Mouse (Mus musculus) G1E (cell line): ENCODE measurements at regions not wholly inside any gene's neighbourhood (a gene's known extent, or its start where the extent isn't known, plus 50 kb on each side); places are given as distances from the start of the nearest gene placed in this dataset.

Source experiments
- ATAC-seq: 2 replicates; pipeline ENCODE4 v1.8.0; 2016; ENCODE audit warnings: mild to moderate bottlenecking; ENCODE audit not compliant: insufficient number of reproducible peaks, poor library complexity, low FRiP score, severe bottlenecking; ENCODE audit errors: extremely low read depth
- DNase-seq: peaks from one replicate; pipeline ENCODE4 v3.0.0; 2012; ENCODE audit warnings: low spot score
- H3K27me3 ChIP-seq: 2 replicates; pipeline ENCODE4 v1.6.1; 2012; ENCODE audit warnings: mild to moderate bottlenecking, low read length, inconsistent platforms; ENCODE audit not compliant: insufficient read depth
- H3K36me3 ChIP-seq: replicated peaks from 2 replicates; pipeline ENCODE3; 2012; ENCODE audit warnings: mild to moderate bottlenecking, inconsistent platforms
- H3K4me1 ChIP-seq: 2 replicates; pipeline ENCODE4 v1.6.1; 2012; ENCODE audit warnings: low read depth, low read length, inconsistent platforms, mixed read lengths; ENCODE audit not compliant: insufficient read depth
- H3K4me3 ChIP-seq: 2 replicates; pipeline ENCODE4 v1.5.1; 2012; ENCODE audit warnings: low read depth, mild to moderate bottlenecking, inconsistent platforms, low read length, moderate library complexity, mixed read lengths
- H3K9me3 ChIP-seq: replicated peaks from 2 replicates; pipeline ENCODE4 v1.6.1; 2012; ENCODE audit warnings: inconsistent platforms
- CTCF ChIP-seq: IDR thresholded peaks from 2 replicates; pipeline ENCODE4 v1.5.1; 2012; ENCODE audit warnings: low read depth, low read length, inconsistent platforms, mixed read lengths
- GATA1 ChIP-seq: IDR thresholded peaks from 2 replicates; pipeline ENCODE4 v1.6.1; 2012; ENCODE audit warnings: borderline replicate concordance, low read length, inconsistent platforms, mixed read lengths
- GATA2 ChIP-seq: IDR thresholded peaks from 2 replicates; pipeline ENCODE4 v1.6.1; 2012; ENCODE audit warnings: low read depth, low read length, inconsistent platforms, borderline replicate concordance
- POLR2AphosphoS5 ChIP-seq: IDR thresholded peaks from 2 replicates; pipeline ENCODE4 v1.6.1; 2012; ENCODE audit warnings: low read depth, low read length, inconsistent platforms; ENCODE audit not compliant: insufficient replicate concordance
- TAL1 ChIP-seq: conservative IDR thresholded peaks from 2 replicates; pipeline ENCODE4 v1.6.1; 2012; ENCODE audit warnings: low read depth, low read length, inconsistent platforms, mixed read lengths

GRCm38 (mm10) chr9:94342011-94342410, 195.9 kb downstream of the 1190002N15Rik start:
- Histone ChIP-seq H3K4me1 (no peaks in the 10 kb centered on the region), H3K9me3 (no peaks in the 10 kb centered on the region), H3K4me3 (no peak overlapping the region), H3K27me3 (no peaks in the 10 kb centered on the region), H3K36me3 (no peaks in the 10 kb centered on the region)
- DNase-seq (no peak), ATAC-seq (no peak)
- TF ChIP-seq GATA2 (no peak), GATA1 (no peak), POLR2AphosphoS5 (no peak), CTCF (no peak), TAL1 (no peak)

DNA sequence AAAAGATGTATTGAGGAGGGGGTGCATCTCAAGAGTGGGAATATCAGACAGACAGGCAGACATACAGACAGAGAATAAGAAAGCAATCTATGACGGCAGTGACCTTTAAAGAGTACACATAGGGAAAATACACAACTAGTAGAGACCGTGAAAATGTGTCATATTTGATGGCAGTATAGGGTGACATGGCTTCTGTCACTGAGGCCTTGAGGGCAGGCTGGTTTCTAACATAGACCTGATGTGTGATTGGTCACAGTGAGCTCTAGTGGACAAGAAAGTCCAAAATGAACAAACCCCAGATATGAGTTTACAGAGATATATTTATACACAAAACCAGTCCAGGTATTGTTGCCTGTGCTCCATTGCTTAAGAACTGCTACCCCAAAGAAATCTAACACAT, 196.3 kb downstream of the 1190002N15Rik start:
- Histone ChIP-seq H3K36me3 (no peaks in the 10 kb centered on the region), H3K4me3 (no peak overlapping the region), H3K4me1 (no peaks in the 10 kb centered on the region), H3K9me3 (no peaks in the 10 kb centered on the region), H3K27me3 (no peaks in the 10 kb centered on the region)
- no peak for TF ChIP-seq POLR2AphosphoS5
- TF ChIP-seq GATA2 = no peak
- TF ChIP-seq GATA1 = no peak
- DNase-seq (no peak), ATAC-seq (peak; percentile 4; the same call in 1 of the 2 replicates)

GRCm38 (mm10) chr9:94333450-94333849, 204.4 kb downstream of the 1190002N15Rik start:
- ATAC-seq = no peak
- TF ChIP-seq TAL1 (no peak), GATA1 (no peak), POLR2AphosphoS5 (no peak), GATA2 (no peak), CTCF (no peak)
- H3K9me3 ChIP-seq = no peaks in the 10 kb centered on the region

GRCm38 (mm10) chr9:94323011-94323410, 214.9 kb downstream of the 1190002N15Rik start:
- H3K9me3 ChIP-seq = no peaks in the 10 kb centered on the region
- ATAC-seq = no peak
- no peak for DNase-seq
- no peaks in the 10 kb centered on the region for H3K4me1 ChIP-seq
- TF ChIP-seq TAL1 (no peak), POLR2AphosphoS5 (no peak), GATA2 (no peak), GATA1 (no peak), CTCF (no peak)
- no peaks in the 10 kb centered on the region for H3K36me3 ChIP-seq
- no peak overlapping the region for H3K4me3 ChIP-seq
- no peaks in the 10 kb centered on the region for H3K27me3 ChIP-seq

More at GRCm38 (mm10) chr9:94333450-94333849, 204.4 kb downstream of the 1190002N15Rik start:
- no peaks in the 10 kb centered on the region for H3K4me1 ChIP-seq
- no peaks in the 10 kb centered on the region for H3K27me3 ChIP-seq
- H3K4me3 ChIP-seq = no peak overlapping the region
- H3K36me3 ChIP-seq = no peaks in the 10 kb centered on the region
- DNase-seq = no peak

- ATAC-seq = no peak
- H3K36me3 ChIP-seq = no peaks in the 10 kb centered on the region
- TF ChIP-seq POLR2AphosphoS5 = no peak
- TF ChIP-seq CTCF = no peak
- no peak for TF ChIP-seq GATA2
- TF ChIP-seq GATA1 = no peak
- no peak for TF ChIP-seq TAL1
Observed at GRCm38 (mm10) chr9:94302575-94302974, 235.3 kb downstream of the 1190002N15Rik start.

DNA sequence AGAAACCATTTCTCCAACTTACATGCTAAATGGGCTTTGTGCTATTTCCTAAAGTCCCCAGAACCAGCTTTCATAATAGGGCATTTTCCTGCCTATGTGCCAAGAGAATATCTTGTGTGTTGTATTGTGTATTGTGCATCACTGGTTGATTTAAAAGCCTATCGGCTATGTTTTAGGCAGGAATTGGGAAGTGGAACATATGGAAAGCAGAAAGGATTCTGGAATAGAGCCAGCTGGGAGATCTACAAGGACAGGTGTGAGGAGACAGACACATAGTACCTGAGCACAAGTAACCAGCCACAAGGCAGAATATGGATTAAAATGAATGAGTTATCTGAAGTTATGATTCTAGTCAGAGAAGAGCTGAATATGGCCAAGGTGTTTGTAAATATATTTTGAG, 236.0 kb downstream of the 1190002N15Rik start:
- Histone ChIP-seq H3K4me3 (no peak overlapping the region), H3K36me3 (no peaks in the 10 kb centered on the region), H3K9me3 (0 out of 2 replicates have a peak, but pooled peaks cover 3% of the 10 kb centered on the region), H3K4me1 (no peaks in the 10 kb centered on the region), H3K27me3 (no peaks in the 10 kb centered on the region)
- ATAC-seq (no peak), DNase-seq (no peak)
- no peak for TF ChIP-seq GATA1
- TF ChIP-seq POLR2AphosphoS5 = no peak
- no peak for TF ChIP-seq GATA2
- no peak for TF ChIP-seq TAL1
- TF ChIP-seq CTCF = no peak

More at GRCm38 (mm10) chr9:94302575-94302974, 235.3 kb downstream of the 1190002N15Rik start:
- H3K9me3 ChIP-seq = 0 out of 2 replicates have a peak, but pooled peaks cover 3% of the 10 kb centered on the region
- H3K4me1 ChIP-seq = no peaks in the 10 kb centered on the region
- no peaks in the 10 kb centered on the region for H3K27me3 ChIP-seq
- H3K4me3 ChIP-seq = no peak overlapping the region
- DNase-seq = no peak

DNA sequence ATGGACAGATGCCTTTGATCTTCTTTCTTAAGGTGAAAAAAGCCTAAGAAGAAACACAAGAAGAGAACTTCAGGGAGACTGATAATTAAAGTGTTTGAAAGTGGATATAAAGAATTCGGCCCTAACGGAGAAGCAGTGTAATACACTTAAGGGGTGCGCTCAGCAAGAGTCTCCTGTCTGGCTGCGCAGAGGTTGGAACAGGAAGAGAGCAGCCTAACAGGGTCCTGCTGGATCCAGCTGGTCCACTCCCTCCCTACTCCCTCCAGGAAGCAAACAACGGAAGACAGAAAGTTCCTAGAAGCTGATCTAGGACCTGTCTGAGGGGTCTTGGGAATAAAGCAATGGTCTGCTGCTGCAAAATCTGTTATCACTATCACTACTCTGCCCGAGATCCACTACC, 242.4 kb downstream of the 1190002N15Rik start:
- Histone ChIP-seq H3K27me3 (no peaks in the 10 kb centered on the region), H3K9me3 (peaks cover 7% of the 10 kb centered on the region; the same call in 1 of the 2 replicates), H3K36me3 (no peaks in the 10 kb centered on the region), H3K4me1 (no peaks in the 10 kb centered on the region), H3K4me3 (no peak overlapping the region)
- TF ChIP-seq CTCF = no peak
- no peak for TF ChIP-seq TAL1
- no peak for TF ChIP-seq GATA1
- TF ChIP-seq POLR2AphosphoS5 = no peak
- no peak for TF ChIP-seq GATA2
- DNase-seq = no peak
- no peak for ATAC-seq
